Comparison of ENCODE assay signal across 9 mouse cellular contexts in genomic region chr11:102754416-102754815, GRCm38 (mm10). TPM values are rescaled to one million over a fixed set of nuclear protein-coding genes. Genes with fewer than 3 reads are reported as not detected.
A peak's percentile ranks its signal among the peaks of the same experiment; 100 is the strongest.
DNase-seq lines count a peak whose midpoint lies in the region; ATAC-seq lines count a peak whose summit lies in the region.
"Had no signal": no experiment of that assay in that cellular context is flagged by ENCODE, and none has a peak within 500 bp of the region (broad histone marks: within the 10 kb centered on the region; RNA-seq: fewer than 3 reads in every experiment).

No protein-coding gene starts in this region.

- H3K27ac ChIP-seq in neural tube, embryonic 11.5 days (ENCODE audit: low read depth, low read length): peak overlapping the region; percentile 69
- no peak overlapping the region; the same call in 1 of the 2 replicates for H3K27ac ChIP-seq in liver, embryonic 13.5 days

- 0 out of 2 replicates have a peak, but pooled peaks have one; percentile 20 for ATAC-seq in neural tube, embryonic 11.5 days (ENCODE audit: insufficient read depth, low FRiP score, low TSS enrichment)
- ATAC-seq in liver, embryonic 13.5 days (ENCODE audit: low read depth): no peak

- peaks cover 6% of the 10 kb centered on the region for H3K4me1 ChIP-seq in neural tube, embryonic 11.5 days (ENCODE audit: control insufficient read depth, insufficient read depth, low read length)
- peaks cover 8% of the 10 kb centered on the region; the same call in 1 of the 2 replicates for H3K4me1 ChIP-seq in liver, embryonic 13.5 days (replicated peaks)

- 0 out of 2 replicates have a peak overlapping the region, but pooled peaks have one; percentile 20 for H3K4me2 ChIP-seq in neural tube, embryonic 11.5 days (ENCODE audit: low read depth)
- H3K4me2 ChIP-seq in liver, embryonic 13.5 days: 0 out of 2 replicates have a peak overlapping the region, but pooled peaks have one; percentile 14

- H3K9ac ChIP-seq in neural tube, embryonic 11.5 days (ENCODE audit: low read length): no peak overlapping the region; the same call in 1 of the 2 replicates
- H3K9ac ChIP-seq in liver, embryonic 13.5 days: no peak overlapping the region

- DNase-seq in cerebellum, postnatal 10 days: peak; percentile 29 to 44
- no peak for DNase-seq in cerebellum, postnatal 25 days
- DNase-seq in neural tube, embryonic 11.5 days (ENCODE audit: low spot score): no peak
- DNase-seq in neural tube, embryonic 10.5 days (ENCODE audit: extremely low spot score, low spot score): no peak
- DNase-seq in liver, embryonic 13.5 days: no peak
- DNase-seq in ovary, postnatal 36 days (ENCODE audit: low spot score): no peak
- DNase-seq in layer of hippocampus, postnatal 10 days (ENCODE audit: low spot score in 2 of 2): no peak
- DNase-seq in adipocyte (ENCODE audit: low spot score): no peak
- DNase-seq: kidney, adult 9 months had no signal

- H3K9me3 ChIP-seq in neural tube, embryonic 11.5 days (ENCODE audit: control insufficient read depth, low read length): no peaks in the 10 kb centered on the region
- no peaks in the 10 kb centered on the region for H3K9me3 ChIP-seq in liver, embryonic 13.5 days (replicated peaks)

- H3K4me3 ChIP-seq in neural tube, embryonic 11.5 days (ENCODE audit: low read depth, low read length): no peak overlapping the region
- no peak overlapping the region for H3K4me3 ChIP-seq in liver, embryonic 13.5 days (replicated peaks)

- H3K36me3 ChIP-seq in neural tube, embryonic 11.5 days (ENCODE audit: control insufficient read depth, insufficient read depth, low read length): no peaks in the 10 kb centered on the region
- no peaks in the 10 kb centered on the region for H3K36me3 ChIP-seq in liver, embryonic 13.5 days

- 45% methylated on average over 4 of the region's 4 CpGs for WGBS in neural tube, embryonic 11.5 days
- 27% methylated on average over 4 of the region's 4 CpGs for WGBS in liver, embryonic 13.5 days (ENCODE audit: insufficient replicate concordance)

- no peaks in the 10 kb centered on the region for H3K27me3 ChIP-seq in neural tube, embryonic 11.5 days (ENCODE audit: control insufficient read depth, insufficient read depth, low read length)
- peaks cover 11% of the 10 kb centered on the region; the same call in 1 of the 2 replicates for H3K27me3 ChIP-seq in liver, embryonic 13.5 days

RNA-seq across cellular contexts. Expression of gene Adam11, which starts 6.8 kb away (rescaled TPM):
- polyA plus RNA-seq in neural tube, embryonic 11.5 days (2014; fragmentation: Nextera tagmentation; extraction: Ambion mirVana): 21.7 and 23.2 TPM in 2 replicates
- 0.28 and 0.43 TPM in 2 replicates for polyA plus RNA-seq in liver, embryonic 13.5 days (2015; fragmentation: Nextera tagmentation; extraction: Ambion mirVana)
- 100 to 1,000 TPM; 130 to 149 TPM for total RNA-seq in layer of hippocampus, postnatal 10 days (2021)

RNA-seq across cellular contexts. Expression of gene Ccdc43, which starts 56.8 kb away (rescaled TPM):
- 53.8 and 55.9 TPM in 2 replicates for polyA plus RNA-seq in neural tube, embryonic 11.5 days (2014; fragmentation: Nextera tagmentation; extraction: Ambion mirVana)
- 20.6 and 25.5 TPM in 2 replicates for polyA plus RNA-seq in liver, embryonic 13.5 days (2015; fragmentation: Nextera tagmentation; extraction: Ambion mirVana)
- 10 to 100 TPM; 28.3 to 36.1 TPM for total RNA-seq in layer of hippocampus, postnatal 10 days (2021)

Comparison
In these comparisons a context has a peak if more than half of its experiments do, and no peak if none do; other contexts are left out.
1. DNase-seq: peak in cerebellum, postnatal 10 days (2 of 2); none in cerebellum, postnatal 25 days (0 of 2), neural tube, embryonic 11.5 days (single experiment), neural tube, embryonic 10.5 days (single experiment), liver, embryonic 13.5 days (single experiment), ovary, postnatal 36 days (single experiment), layer of hippocampus, postnatal 10 days (0 of 2) and adipocyte (single experiment).
2. RNA of gene Adam11, which starts 6.8 kb away (polyA plus RNA-seq): 21.7 to 23.2 TPM in neural tube, embryonic 11.5 days; 0.28 to 0.43 TPM in liver, embryonic 13.5 days; every median in the first group is over 10 times any median in the second.